Mouse (Mus musculus): ENCODE data around the gene Setd3. TPM values are rescaled to one million over a fixed set of nuclear protein-coding genes. Genes with fewer than 3 reads are reported as not detected.

Setd3 gene
- polyA plus RNA-seq, 1 experiment = 9.6 TPM

GRCm38 (mm10) chr12:108159863-108160262 is 19.3 kb downstream of the Setd3 start:
- TF ChIP-seq CTCF (IDR thresholded peaks at IDR 0.05; ENCODE audit: extremely low read depth, insufficient read depth, insufficient read length, insufficient replicate concordance) (no peak), POLR2A (IDR thresholded peaks at IDR 0.05; ENCODE audit: low read depth, low read length) (no peak)
- Histone ChIP-seq H3K4me1 (ENCODE audit: control insufficient read depth, insufficient read depth, insufficient read length) (no peaks in the 10 kb centered on the region), H3K4me3 (ENCODE audit: extremely low read depth, insufficient read depth, insufficient read length) (no peak overlapping the region), H3K36me3 (ENCODE audit: control insufficient read depth, insufficient read depth, low read length) (peaks cover 24% of the 10 kb centered on the region), H3K27me3 (ENCODE audit: control insufficient read depth, insufficient read depth, low read length) (no peaks in the 10 kb centered on the region), H3K27ac (ENCODE audit: insufficient read depth, low read length) (no peak overlapping the region)
- no peak for DNase-seq (ENCODE audit: low read depth in 1 of 2, low spot score in 2 of 2)

- no peaks in the 10 kb centered on the region for H3K27me3 ChIP-seq (ENCODE audit: control insufficient read depth, insufficient read depth, low read length)
- no peak overlapping the region for H3K27ac ChIP-seq (ENCODE audit: insufficient read depth, low read length)
- TF ChIP-seq CTCF (IDR thresholded peaks at IDR 0.05; ENCODE audit: extremely low read depth, insufficient read depth, insufficient read length, insufficient replicate concordance) = no peak
- TF ChIP-seq POLR2A (IDR thresholded peaks at IDR 0.05; ENCODE audit: low read depth, low read length) = no peak
- no peak for DNase-seq (ENCODE audit: low read depth in 1 of 2, low spot score in 2 of 2)
- H3K36me3 ChIP-seq (ENCODE audit: control insufficient read depth, insufficient read depth, low read length) = peaks cover 26% of the 10 kb centered on the region
- no peaks in the 10 kb centered on the region for H3K4me1 ChIP-seq (ENCODE audit: control insufficient read depth, insufficient read depth, insufficient read length)
- WGBS = 98% methylated on average over 2 of the region's 2 CpGs
- H3K4me3 ChIP-seq (ENCODE audit: extremely low read depth, insufficient read depth, insufficient read length) = no peak overlapping the region
Measured at GRCm38 (mm10) chr12:108152743-108153142, 26.4 kb downstream of the Setd3 start.

GRCm38 (mm10) chr12:108149764-108150163 is 29.4 kb downstream of the Setd3 start:
- TF ChIP-seq CTCF (IDR thresholded peaks at IDR 0.05; ENCODE audit: extremely low read depth, insufficient read depth, insufficient read length, insufficient replicate concordance) = no peak
- TF ChIP-seq POLR2A (IDR thresholded peaks at IDR 0.05; ENCODE audit: low read depth, low read length) = no peak
- H3K27ac ChIP-seq (ENCODE audit: insufficient read depth, low read length) = no peak overlapping the region
- H3K27me3 ChIP-seq (ENCODE audit: control insufficient read depth, insufficient read depth, low read length) = no peaks in the 10 kb centered on the region
- H3K4me3 ChIP-seq (ENCODE audit: extremely low read depth, insufficient read depth, insufficient read length) = no peak overlapping the region
- 66% methylated on average over 3 of the region's 3 CpGs for WGBS
- no peaks in the 10 kb centered on the region for H3K4me1 ChIP-seq (ENCODE audit: control insufficient read depth, insufficient read depth, insufficient read length)
- peaks cover 20% of the 10 kb centered on the region for H3K36me3 ChIP-seq (ENCODE audit: control insufficient read depth, insufficient read depth, low read length)
- DNase-seq (ENCODE audit: low read depth in 1 of 2, low spot score in 2 of 2) = no peak

- Histone ChIP-seq H3K36me3 (ENCODE audit: control insufficient read depth, insufficient read depth, low read length) (peaks cover 9% of the 10 kb centered on the region), H3K4me3 (ENCODE audit: extremely low read depth, insufficient read depth, insufficient read length) (no peak overlapping the region), H3K4me1 (ENCODE audit: control insufficient read depth, insufficient read depth, insufficient read length) (no peaks in the 10 kb centered on the region), H3K27ac (ENCODE audit: insufficient read depth, low read length) (no peak overlapping the region), H3K27me3 (ENCODE audit: control insufficient read depth, insufficient read depth, low read length) (no peaks in the 10 kb centered on the region)
- WGBS = 97% methylated on average over 3 of the region's 3 CpGs
- no peak for DNase-seq (ENCODE audit: low read depth in 1 of 2, low spot score in 2 of 2)
- no peak for TF ChIP-seq POLR2A (IDR thresholded peaks at IDR 0.05; ENCODE audit: low read depth, low read length)
- no peak for TF ChIP-seq CTCF (IDR thresholded peaks at IDR 0.05; ENCODE audit: extremely low read depth, insufficient read depth, insufficient read length, insufficient replicate concordance)
Measured at GRCm38 (mm10) chr12:108145198-108145597, 33.9 kb downstream of the Setd3 start.

DNA sequence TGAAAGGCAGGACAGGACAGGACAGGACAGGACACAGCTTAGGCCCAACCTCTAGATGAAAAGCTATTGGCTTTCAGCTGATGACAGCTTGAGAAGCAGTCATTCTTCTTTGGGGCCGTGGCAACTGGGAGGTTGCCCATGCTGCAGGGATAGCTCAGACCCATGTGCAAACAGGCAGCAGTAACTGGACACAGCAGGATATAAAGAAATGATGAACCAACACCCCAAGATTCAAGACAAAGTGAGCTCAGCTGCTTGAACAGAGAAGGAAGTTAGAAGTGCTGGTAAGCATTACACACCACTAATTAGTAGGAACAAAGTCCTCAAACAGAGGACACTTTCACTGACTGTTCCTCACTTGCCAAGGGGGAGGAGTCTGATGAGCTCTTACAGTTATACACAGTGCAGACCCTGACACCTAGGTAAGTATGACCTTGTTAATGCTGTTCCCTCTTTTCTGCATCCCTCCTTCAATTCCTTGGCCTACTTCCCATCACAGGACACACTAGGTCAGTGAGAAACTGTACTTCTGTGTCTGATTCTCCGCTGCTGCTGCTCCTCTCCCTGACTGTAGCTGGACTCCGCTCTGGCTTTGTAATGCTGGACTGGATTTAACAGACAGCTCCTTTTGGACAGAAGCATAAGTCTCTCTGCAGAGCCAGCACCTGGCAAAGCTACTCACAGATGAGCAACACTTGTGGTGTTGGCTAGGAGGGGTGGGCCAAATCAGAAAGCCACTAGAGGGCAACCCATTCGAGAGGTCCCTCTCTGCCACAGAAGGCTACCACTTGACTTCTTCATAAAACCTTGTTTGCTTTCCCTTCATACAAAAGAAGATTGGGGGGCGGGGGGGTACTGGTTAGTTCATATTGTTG is 35.3 kb downstream of the Setd3 start:
- TF ChIP-seq POLR2A (IDR thresholded peaks at IDR 0.05; ENCODE audit: low read depth, low read length) = no peak
- no peak for TF ChIP-seq CTCF (IDR thresholded peaks at IDR 0.05; ENCODE audit: extremely low read depth, insufficient read depth, insufficient read length, insufficient replicate concordance)
- no peaks in the 10 kb centered on the region for H3K4me1 ChIP-seq (ENCODE audit: control insufficient read depth, insufficient read depth, insufficient read length)
- H3K4me3 ChIP-seq (ENCODE audit: extremely low read depth, insufficient read depth, insufficient read length) = no peak overlapping the region
- 97% methylated on average over 5 of the region's 5 CpGs for WGBS
- H3K27me3 ChIP-seq (ENCODE audit: control insufficient read depth, insufficient read depth, low read length) = no peaks in the 10 kb centered on the region
- H3K27ac ChIP-seq (ENCODE audit: insufficient read depth, low read length) = no peak overlapping the region
- DNase-seq (ENCODE audit: low read depth in 1 of 2, low spot score in 2 of 2) = no peak
- peaks cover 8% of the 10 kb centered on the region for H3K36me3 ChIP-seq (ENCODE audit: control insufficient read depth, insufficient read depth, low read length)

- WGBS = 81% methylated on average over 6 of the region's 6 CpGs
- Histone ChIP-seq H3K4me1 (ENCODE audit: control insufficient read depth, insufficient read depth, insufficient read length) (no peaks in the 10 kb centered on the region), H3K36me3 (ENCODE audit: control insufficient read depth, insufficient read depth, low read length) (peaks cover 16% of the 10 kb centered on the region), H3K27ac (ENCODE audit: insufficient read depth, low read length) (no peak overlapping the region), H3K4me3 (ENCODE audit: extremely low read depth, insufficient read depth, insufficient read length) (no peak overlapping the region), H3K27me3 (ENCODE audit: control insufficient read depth, insufficient read depth, low read length) (no peaks in the 10 kb centered on the region)
- no peak for DNase-seq (ENCODE audit: low read depth in 1 of 2, low spot score in 2 of 2)
- TF ChIP-seq CTCF (IDR thresholded peaks at IDR 0.05; ENCODE audit: extremely low read depth, insufficient read depth, insufficient read length, insufficient replicate concordance) (no peak), POLR2A (IDR thresholded peaks at IDR 0.05; ENCODE audit: low read depth, low read length) (no peak)
Measured at GRCm38 (mm10) chr12:108135610-108136208, 43.4 kb downstream of the Setd3 start.

DNA sequence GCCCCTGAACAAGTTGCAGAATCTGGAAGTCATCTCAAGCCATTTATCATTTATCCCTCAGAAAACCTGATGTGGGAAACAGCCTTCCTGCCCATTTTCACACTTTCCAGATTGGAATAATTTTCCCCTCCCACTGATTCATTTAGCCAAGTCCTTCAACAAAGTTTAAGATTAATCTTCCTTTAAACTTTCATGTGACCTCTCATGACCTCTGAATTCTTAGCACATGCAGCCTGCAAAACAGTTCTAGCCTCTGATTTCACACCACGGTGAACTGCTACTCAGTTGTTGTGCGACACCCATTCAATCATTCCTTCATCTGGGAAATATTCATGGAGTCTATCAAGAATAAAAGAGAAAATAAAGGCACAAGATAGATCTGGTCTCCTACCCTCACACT is 45.9 kb downstream of the Setd3 start:
- no peaks in the 10 kb centered on the region for H3K27me3 ChIP-seq (ENCODE audit: control insufficient read depth, insufficient read depth, low read length)
- H3K4me1 ChIP-seq (ENCODE audit: control insufficient read depth, insufficient read depth, insufficient read length) = no peaks in the 10 kb centered on the region
- H3K36me3 ChIP-seq (ENCODE audit: control insufficient read depth, insufficient read depth, low read length) = peaks cover 21% of the 10 kb centered on the region
- no peak overlapping the region for H3K4me3 ChIP-seq (ENCODE audit: extremely low read depth, insufficient read depth, insufficient read length)
- DNase-seq (ENCODE audit: low read depth in 1 of 2, low spot score in 2 of 2) = no peak
- TF ChIP-seq CTCF (IDR thresholded peaks at IDR 0.05; ENCODE audit: extremely low read depth, insufficient read depth, insufficient read length, insufficient replicate concordance) = no peak
- no peak for TF ChIP-seq POLR2A (IDR thresholded peaks at IDR 0.05; ENCODE audit: low read depth, low read length)
- WGBS = 89% methylated on average over 2 of the region's 2 CpGs
- no peak overlapping the region for H3K27ac ChIP-seq (ENCODE audit: insufficient read depth, low read length)
